Mouse (Mus musculus) midbrain, embryonic 10.5 days (tissue): ENCODE data around the gene Opn4. TPM values are rescaled to one million over a fixed set of nuclear protein-coding genes. Genes with fewer than 3 reads are reported as not detected.

Experiments used
- DNase-seq: peaks from one replicate; pipeline ENCODE4 v3.0.0-alpha.2; 2017; ENCODE audit warnings: low spot score
- H3K27ac ChIP-seq: fragments of 300-500 bp; sonication (generic); replicated peaks from 2 replicates; pipeline ENCODE4 v1.5.1; 2016; ENCODE audit warnings: mild to moderate bottlenecking
- H3K27me3 ChIP-seq: fragments of 300-500 bp; sonication (generic); 2 replicates; pipeline ENCODE4 v1.6.1; 2016; ENCODE audit warnings: low read depth, mild to moderate bottlenecking; ENCODE audit not compliant: poor library complexity, severe bottlenecking
- H3K36me3 ChIP-seq: fragments of 300-500 bp; sonication (generic); 2 replicates; pipeline ENCODE4 v1.6.1; 2016; ENCODE audit warnings: mild to moderate bottlenecking, moderate library complexity
- H3K4me1 ChIP-seq: fragments of 300-500 bp; sonication (generic); 2 replicates; pipeline ENCODE4 v1.6.1; 2016
- H3K4me3 ChIP-seq: fragments of 300-500 bp; sonication (generic); 2 replicates; pipeline ENCODE4 v1.5.1; 2016; ENCODE audit warnings: mild to moderate bottlenecking, moderate library complexity
- H3K9me3 ChIP-seq: fragments of 300-500 bp; sonication (generic); replicated peaks from 2 replicates; pipeline ENCODE4 v1.6.1; 2016; ENCODE audit warnings: mild to moderate bottlenecking
- WGBS: fragments of 180-500 bp; shearing (Covaris S2); methylation state at CpG from one replicate; pipeline ENCODE4 v1.1.7; 2016; 5-methylcytosine and 5-hydroxymethylcytosine counted together
- polyA plus RNA-seq: library from polyadenylated mRNA; unstranded; fragments of >200 nt; fragmentation: Nextera tagmentation; extraction: Ambion mirVana; gene quantifications from 2 replicates; pipeline ENCODE4 v1.2.1, GENCODE M21; 2016

Gene Opn4
- polyA plus RNA-seq, 1 experiment from 2014 or later = 0.35 TPM

DNA sequence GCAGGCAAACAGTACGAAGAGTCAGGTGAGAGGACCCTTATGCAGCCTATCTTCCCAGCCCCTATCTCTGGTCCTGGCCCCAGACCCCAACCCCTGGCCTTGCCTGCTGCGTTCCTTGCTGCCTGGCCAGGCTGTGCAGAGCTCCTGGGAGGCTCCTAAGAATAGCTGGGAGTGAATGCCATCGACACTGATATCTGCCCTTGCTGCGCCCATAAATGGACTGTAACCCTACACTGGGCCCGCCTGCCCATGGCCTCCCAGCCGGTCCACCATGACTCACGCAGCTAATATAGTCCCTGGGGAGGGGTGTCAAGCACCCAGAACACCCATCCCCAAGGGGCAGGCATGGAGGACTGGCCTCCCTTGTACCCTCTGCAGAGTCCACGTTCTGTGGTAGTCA is 11.4 kb downstream of the Opn4 start, which contains the start of gene Ldb3:
Gene Ldb3 (minus strand): TSS at position 185 of the 400 bp plus-strand sequence.
- peaks cover 15% of the 10 kb centered on the region for H3K4me1 ChIP-seq
- no peak within 1 kb of the TSS for H3K4me3 ChIP-seq
- H3K9me3 ChIP-seq = no peaks in the 10 kb centered on the region
- no peaks in the 10 kb centered on the region for H3K27me3 ChIP-seq
- no peak for DNase-seq
- WGBS = 75% methylated on average over 8 of the region's 8 CpGs
- no peak within 1 kb of the TSS for H3K27ac ChIP-seq
- H3K36me3 ChIP-seq = no peaks in the 10 kb centered on the region

DNA sequence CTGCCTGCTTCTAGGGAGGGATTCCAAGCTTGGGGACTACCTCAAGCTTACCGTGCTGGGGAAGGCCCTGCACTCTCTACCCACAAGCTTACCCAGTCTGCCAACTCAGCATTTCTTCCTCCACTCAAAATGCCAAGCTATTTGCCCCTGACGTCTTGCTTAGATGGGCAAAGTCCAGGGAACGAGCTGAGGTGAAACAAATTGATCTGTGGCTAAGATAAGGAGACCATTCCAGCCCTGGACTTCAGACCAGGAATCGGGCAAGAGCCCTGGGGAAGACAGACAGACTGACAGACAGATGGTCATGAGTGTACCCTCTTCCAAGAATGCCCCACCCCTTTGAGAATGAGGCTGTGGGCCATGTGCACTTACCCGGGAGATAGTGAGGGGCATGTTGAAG is 11.9 kb downstream of the Opn4 start:
- Histone ChIP-seq H3K27me3 (no peaks in the 10 kb centered on the region), H3K36me3 (no peaks in the 10 kb centered on the region), H3K9me3 (no peaks in the 10 kb centered on the region), H3K4me3 (no peak overlapping the region), H3K27ac (no peak overlapping the region), H3K4me1 (peaks cover 15% of the 10 kb centered on the region)
- 84% methylated on average over 5 of the region's 5 CpGs for WGBS
- DNase-seq = no peak

DNA sequence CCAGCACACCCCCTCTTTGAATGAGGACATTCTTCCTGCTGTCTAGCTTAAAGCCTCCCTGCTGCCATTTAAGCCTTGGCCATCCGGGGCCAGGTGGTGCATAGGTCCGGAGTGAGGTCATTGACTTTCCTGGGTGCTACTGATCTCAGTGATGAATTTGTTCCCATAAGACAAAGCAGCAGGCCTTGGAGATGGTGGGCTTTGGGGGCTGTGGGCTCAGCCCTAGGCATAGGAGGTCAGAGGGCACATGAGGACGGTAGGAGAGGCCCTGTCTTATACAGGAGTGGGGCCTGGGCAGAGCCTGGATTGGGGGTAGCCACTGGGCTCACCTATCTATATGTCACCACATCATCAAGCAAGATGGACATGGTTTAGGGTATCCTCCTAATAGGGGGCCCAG is 13.1 kb downstream of the Opn4 start:
- Histone ChIP-seq H3K27ac (no peak overlapping the region), H3K9me3 (no peaks in the 10 kb centered on the region), H3K4me1 (peaks cover 9% of the 10 kb centered on the region), H3K4me3 (no peak overlapping the region), H3K36me3 (no peaks in the 10 kb centered on the region), H3K27me3 (no peaks in the 10 kb centered on the region)
- DNase-seq = no peak
- WGBS = 86% methylated on average over 3 of the region's 3 CpGs

DNA sequence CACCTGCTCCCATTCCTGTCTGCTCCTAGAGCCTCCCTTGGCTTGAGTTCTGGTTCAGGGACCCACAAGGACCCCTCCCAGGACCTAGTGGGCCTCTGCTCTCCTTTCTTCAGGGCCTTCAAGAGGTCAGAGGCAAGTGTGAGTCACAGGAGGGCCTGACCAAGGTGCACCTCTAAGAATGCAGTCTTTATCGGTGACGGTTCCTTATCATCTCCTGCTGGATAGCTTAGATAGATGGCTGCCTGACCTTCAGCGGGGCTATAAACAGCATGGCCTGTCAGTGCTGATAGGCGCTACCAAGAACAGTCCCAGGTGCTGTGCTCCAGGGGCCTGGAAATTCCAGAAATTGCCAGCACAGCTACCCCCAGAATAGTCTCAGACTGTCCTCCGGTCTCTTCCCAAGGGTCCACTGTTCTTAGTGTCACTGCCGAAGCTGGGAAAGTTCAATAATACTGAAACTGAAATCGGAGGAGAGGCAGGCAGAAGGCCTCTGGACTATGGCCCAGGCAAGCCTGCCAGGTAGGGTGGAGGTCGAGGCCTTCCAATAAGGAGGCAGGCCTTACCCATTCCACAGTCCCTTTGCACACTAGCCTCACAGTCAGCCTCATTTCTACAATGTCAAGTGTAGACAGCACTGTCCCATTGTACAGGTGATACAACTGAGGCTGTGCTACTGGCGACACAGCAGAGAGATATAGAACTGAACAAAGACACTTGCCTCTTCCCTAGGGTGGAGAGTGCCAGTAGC is 14.4 kb downstream of the Opn4 start:
- H3K36me3 ChIP-seq = no peaks in the 10 kb centered on the region
- H3K9me3 ChIP-seq = no peaks in the 10 kb centered on the region
- WGBS = 93% methylated on average over 9 of the region's 9 CpGs
- no peak for DNase-seq
- no peak overlapping the region for H3K4me3 ChIP-seq
- H3K27me3 ChIP-seq = no peaks in the 10 kb centered on the region
- no peak overlapping the region for H3K27ac ChIP-seq
- H3K4me1 ChIP-seq = no peaks in the 10 kb centered on the region; the same call in 1 of the 2 replicates

DNA sequence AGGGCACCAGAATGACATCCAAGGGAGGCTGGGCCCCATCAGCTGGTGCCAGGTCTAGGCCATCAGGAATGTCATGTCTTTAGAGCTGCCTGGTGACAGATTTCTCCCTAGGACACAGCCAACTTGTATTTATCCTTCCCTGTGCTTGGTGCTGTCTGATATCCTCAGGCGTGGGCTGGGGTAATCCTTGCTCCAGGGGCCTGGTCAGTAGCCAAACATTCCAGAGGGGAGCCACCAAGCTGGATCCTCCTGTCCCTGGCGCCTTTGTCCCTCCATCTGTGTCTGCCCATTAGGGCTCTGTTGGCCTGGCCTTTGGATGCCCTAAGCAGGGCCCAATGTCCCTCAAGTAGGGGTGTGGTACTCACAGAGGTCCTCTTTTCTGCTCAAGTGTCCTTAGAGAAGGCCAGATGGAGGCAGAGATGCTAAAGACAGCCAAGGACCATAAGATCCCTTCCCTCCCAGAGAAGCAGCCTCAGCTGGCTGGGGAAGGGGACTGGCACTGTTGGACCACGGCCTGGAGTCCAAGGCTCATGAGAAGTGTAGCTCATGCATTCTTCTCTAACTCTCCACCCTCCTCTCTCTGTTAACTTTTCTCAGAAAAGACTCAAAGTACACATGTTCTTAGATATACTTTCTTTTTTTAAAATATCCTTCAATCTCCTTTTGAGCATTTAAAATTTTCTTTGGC is 17.1 kb downstream of the Opn4 start:
- 80% methylated on average over 3 of the region's 3 CpGs for WGBS
- Histone ChIP-seq H3K4me3 (no peak overlapping the region), H3K27ac (no peak overlapping the region), H3K27me3 (no peaks in the 10 kb centered on the region), H3K36me3 (no peaks in the 10 kb centered on the region), H3K9me3 (no peaks in the 10 kb centered on the region), H3K4me1 (no peaks in the 10 kb centered on the region)
- no peak for DNase-seq

DNA sequence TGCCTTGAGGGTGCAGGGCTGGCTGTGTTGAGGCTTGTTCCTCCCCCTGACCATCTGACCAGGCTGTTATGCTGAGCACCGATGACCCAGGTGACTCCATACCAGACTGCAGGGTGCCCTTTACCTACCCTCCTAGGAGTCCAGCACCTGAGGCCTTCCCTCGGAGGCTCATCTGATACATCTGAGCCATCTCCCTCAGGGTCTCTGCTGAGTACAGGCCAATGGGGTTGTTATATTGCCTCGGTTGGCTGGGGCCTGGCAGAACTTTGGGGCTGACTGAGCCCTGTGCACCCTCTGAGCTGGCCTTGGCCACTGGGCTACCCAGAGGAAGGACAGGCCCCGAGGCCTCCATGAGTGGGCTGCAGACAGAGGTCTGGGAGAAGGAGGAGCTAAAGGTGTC is 23.1 kb downstream of the Opn4 start:
- H3K27ac ChIP-seq = 0 out of 2 replicates have a peak overlapping the region, but pooled peaks have one; percentile 33
- H3K36me3 ChIP-seq = no peaks in the 10 kb centered on the region
- no peak overlapping the region for H3K4me3 ChIP-seq
- 83% methylated on average over 4 of the region's 4 CpGs for WGBS
- H3K4me1 ChIP-seq = peaks cover 5% of the 10 kb centered on the region; the same call in 1 of the 2 replicates
- no peaks in the 10 kb centered on the region for H3K27me3 ChIP-seq
- H3K9me3 ChIP-seq = no peaks in the 10 kb centered on the region
- no peak for DNase-seq

DNA sequence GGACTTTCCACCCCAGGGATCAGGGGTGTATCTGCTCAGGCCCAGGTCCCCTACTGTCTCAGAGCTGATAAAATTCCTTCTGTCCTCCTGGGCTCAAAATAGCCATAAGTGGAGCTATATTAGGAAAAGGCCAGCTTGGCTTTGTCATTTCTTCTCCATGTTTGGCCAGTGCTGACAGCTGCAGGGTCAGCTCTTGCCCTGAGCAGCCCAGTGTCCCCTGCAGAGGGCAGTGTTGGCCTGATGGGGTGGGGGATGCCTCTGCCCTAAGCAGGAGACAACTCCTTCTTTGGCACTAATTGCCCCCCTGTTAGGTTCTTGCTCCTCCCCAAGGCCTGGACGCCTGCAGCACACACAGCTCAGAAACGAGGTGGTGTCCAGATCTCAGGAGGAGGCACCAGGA is 25.9 kb downstream of the Opn4 start:
- 46% methylated on average over 2 of the region's 2 CpGs for WGBS
- peaks cover 15% of the 10 kb centered on the region for H3K4me1 ChIP-seq
- DNase-seq = no peak
- no peak overlapping the region for H3K27ac ChIP-seq
- H3K9me3 ChIP-seq = no peaks in the 10 kb centered on the region
- no peak overlapping the region for H3K4me3 ChIP-seq
- peaks cover 6% of the 10 kb centered on the region; the same call in 1 of the 2 replicates for H3K27me3 ChIP-seq
- no peaks in the 10 kb centered on the region for H3K36me3 ChIP-seq

DNA sequence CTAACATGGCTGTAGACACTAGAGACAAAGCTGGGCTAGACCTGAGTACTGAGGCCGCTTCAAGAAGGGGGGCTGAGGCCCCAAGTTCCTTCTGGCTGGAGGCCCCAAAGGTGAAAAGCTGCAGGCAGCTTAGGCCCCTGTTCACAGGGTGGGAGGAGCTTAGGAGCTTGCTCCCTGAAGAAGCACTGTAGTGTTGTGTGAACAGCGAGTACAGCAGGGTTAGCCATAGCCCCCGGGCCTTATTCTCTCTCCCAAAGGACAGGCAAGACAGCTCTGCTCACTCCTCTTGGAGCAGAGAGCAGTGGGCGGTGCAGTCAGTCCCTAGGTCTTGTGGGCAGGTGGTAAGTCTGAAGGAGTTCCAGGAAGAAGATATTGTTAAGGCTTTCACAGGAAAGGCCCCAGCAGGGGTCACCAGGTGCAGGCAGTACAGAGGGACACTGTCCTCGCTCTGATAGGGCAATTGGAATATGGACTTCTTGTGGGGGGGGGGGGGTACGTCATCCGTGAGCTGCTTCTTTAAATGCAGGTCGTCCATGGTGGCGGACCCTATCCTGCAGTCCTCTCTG is 26.5 kb downstream of the Opn4 start:
- H3K27ac ChIP-seq = no peak overlapping the region
- H3K9me3 ChIP-seq = no peaks in the 10 kb centered on the region
- no peak overlapping the region for H3K4me3 ChIP-seq
- WGBS = 73% methylated on average over 9 of the region's 9 CpGs
- no peaks in the 10 kb centered on the region for H3K36me3 ChIP-seq
- H3K27me3 ChIP-seq = peaks cover 12% of the 10 kb centered on the region
- peaks cover 15% of the 10 kb centered on the region for H3K4me1 ChIP-seq
- DNase-seq = no peak

DNA sequence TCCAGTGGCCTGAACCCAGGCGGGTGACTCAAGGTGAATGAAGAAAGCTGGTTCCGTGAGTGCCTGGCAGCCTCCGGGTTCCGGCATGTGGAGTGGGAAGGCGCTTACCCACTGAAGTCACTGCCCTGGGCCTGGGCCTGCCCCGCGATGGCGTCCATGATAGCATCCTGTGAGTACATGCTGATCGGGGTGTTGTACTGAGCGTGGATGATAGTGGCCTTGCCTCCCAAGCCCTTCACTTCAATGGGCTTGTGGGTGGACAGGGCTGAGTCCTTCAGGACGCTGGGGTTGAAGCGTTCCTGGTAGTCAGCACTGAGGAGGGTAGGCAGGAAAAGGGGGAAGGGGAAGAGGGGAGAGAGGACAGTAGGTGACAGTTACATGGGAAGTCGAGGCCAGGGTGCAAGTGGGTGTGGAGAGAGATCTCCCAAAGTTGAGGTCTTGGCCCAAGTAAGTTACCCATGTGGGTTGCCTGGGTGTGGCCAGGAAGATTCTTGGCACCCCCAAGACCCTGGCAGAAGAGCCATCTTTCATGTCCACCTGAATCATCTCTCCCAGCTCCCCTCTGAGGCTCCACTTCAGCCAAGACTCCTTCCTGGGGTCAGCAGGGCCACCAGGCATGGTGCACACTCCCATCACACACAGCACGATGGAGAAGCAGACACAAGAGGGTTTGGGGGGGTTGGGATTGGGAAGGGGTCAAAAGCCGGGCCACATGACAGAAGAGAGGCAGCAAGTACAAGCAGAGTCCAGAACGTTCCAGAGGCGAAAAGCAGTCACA is 28.1 kb downstream of the Opn4 start:
- peaks cover 15% of the 10 kb centered on the region for H3K4me1 ChIP-seq
- DNase-seq = no peak
- H3K27ac ChIP-seq = no peak overlapping the region
- H3K27me3 ChIP-seq = peaks cover 24% of the 10 kb centered on the region
- no peaks in the 10 kb centered on the region for H3K36me3 ChIP-seq
- H3K9me3 ChIP-seq = no peaks in the 10 kb centered on the region
- 87% methylated on average over 17 of the region's 17 CpGs for WGBS
- H3K4me3 ChIP-seq = no peak overlapping the region

DNA sequence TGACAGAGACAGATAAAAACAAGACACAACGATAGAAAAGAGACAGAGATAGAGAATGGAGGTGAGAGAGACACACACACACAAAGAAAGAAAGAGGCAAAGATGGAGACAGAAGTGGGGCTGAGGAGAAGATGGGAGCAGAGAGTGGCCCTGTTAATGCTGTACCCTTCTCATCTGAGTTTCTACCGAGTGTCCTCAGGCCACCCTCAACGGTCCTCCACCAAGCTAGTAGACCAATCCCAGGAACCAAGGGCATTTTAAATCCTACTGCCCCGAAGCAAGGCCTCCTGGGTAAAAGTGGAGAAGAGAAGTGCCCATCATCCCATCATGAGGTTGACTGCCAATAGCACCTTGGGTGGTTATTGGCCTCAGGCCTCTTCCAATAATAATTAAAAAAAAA is 29.0 kb downstream of the Opn4 start:
- Histone ChIP-seq H3K27me3 (peaks cover 24% of the 10 kb centered on the region), H3K9me3 (no peaks in the 10 kb centered on the region), H3K27ac (no peak overlapping the region), H3K4me3 (no peak overlapping the region), H3K36me3 (no peaks in the 10 kb centered on the region), H3K4me1 (peaks cover 15% of the 10 kb centered on the region)
- no peak for DNase-seq
- 88% methylated on average over 4 of the region's 4 CpGs for WGBS

DNA sequence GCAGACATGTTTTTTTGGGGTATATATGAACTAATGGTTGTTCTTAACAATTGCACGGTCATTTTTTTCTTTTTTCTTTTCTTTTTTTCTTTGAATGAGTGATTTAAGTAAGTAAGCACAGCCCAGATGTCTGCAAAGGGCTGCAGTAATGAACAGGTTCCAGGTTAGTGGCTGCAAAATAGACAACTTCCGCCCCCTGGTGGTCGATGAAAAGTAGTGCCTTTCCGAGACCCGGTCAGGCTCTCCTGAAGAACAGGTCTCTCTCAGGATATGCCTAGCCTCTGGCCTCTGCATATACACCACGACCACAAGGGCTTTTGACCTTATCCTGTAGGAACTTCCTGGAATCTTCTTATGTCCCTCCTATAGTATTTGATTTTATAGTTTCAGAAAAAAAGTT is 29.6 kb downstream of the Opn4 start:
- Histone ChIP-seq H3K9me3 (no peaks in the 10 kb centered on the region), H3K4me3 (peak overlapping the region; percentile 48), H3K4me1 (peaks cover 15% of the 10 kb centered on the region), H3K27ac (no peak overlapping the region), H3K27me3 (peaks cover 24% of the 10 kb centered on the region), H3K36me3 (no peaks in the 10 kb centered on the region)
- 2% methylated on average over 6 of the region's 6 CpGs for WGBS
- peak; percentile 79 for DNase-seq

DNA sequence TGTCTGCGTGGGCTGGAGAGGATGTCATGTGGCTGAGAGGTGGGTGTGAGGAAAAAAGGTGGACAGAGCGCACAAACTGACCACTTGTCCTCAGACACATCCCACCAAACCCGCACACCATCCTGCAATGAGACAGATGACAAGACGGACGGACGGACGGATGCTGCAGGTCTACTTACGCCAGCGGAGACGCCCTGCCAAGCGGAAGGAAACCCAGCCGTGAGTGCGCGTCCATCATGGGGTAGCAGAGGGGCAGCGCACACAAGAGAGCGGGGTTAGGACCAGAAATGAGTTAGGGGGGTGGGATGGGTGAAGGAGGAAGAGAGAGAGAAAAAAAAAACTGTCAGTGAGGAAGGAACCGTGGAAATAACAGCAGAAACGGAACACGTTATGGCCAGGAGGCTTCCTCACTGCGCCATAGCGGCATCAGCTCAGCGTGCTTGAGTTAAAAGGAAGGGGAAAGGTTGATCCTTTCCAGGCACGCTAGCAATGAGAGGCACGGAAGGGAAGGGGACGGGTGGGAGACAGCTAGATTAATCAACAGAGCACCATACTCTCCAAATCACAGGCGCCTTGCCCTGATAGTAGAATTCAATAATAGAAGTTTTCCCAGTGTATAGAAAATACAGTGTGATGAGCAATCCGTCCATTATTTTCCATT is 30.3 kb downstream of the Opn4 start:
- Histone ChIP-seq H3K9me3 (no peaks in the 10 kb centered on the region), H3K27me3 (peaks cover 24% of the 10 kb centered on the region), H3K36me3 (no peaks in the 10 kb centered on the region), H3K4me3 (peak overlapping the region; percentile 48), H3K4me1 (peaks cover 15% of the 10 kb centered on the region), H3K27ac (no peak overlapping the region; the same call in 1 of the 2 replicates)
- DNase-seq = no peak
- WGBS = 41% methylated on average over 27 of the region's 27 CpGs
